Mouse (Mus musculus): ENCODE measurements around the gene Psen1.

DNA sequence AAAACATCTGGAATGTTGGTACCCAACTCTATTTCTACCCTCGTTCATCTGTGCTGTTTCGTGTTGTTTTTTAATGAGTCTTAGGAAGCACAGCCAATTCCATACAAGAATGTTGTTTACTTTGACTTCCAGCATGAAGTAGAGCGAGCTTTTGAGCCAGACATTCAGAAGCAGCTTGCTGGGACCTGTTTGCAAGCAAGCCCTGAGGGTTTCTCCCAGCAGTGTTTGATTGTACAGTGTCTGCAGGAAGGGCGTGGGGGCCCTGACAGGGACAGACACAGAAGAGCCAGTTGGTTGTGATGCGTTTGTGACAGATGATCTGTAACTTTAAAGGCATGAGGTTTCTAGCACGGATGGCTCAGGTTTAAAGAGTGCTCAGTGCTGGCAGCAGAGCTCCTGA lies 33.3 kb downstream of the Psen1 start:
- TF ChIP-seq EP300 (IDR thresholded peaks at IDR 0.05; ENCODE audit: low read depth): no peak
- no peak for TF ChIP-seq CTCF (IDR thresholded peaks at IDR 0.05; ENCODE audit: low read depth)

Data from liver, embryonic 14.5 days (tissue).